Mouse (Mus musculus): ENCODE data around the gene Bsg.
"Not testable (repeated sequence)": the region's sequence is repeated elsewhere in the genome, so short reads cannot be mapped to it uniquely, and the experiment has no call there.

Bsg gene

DNA sequence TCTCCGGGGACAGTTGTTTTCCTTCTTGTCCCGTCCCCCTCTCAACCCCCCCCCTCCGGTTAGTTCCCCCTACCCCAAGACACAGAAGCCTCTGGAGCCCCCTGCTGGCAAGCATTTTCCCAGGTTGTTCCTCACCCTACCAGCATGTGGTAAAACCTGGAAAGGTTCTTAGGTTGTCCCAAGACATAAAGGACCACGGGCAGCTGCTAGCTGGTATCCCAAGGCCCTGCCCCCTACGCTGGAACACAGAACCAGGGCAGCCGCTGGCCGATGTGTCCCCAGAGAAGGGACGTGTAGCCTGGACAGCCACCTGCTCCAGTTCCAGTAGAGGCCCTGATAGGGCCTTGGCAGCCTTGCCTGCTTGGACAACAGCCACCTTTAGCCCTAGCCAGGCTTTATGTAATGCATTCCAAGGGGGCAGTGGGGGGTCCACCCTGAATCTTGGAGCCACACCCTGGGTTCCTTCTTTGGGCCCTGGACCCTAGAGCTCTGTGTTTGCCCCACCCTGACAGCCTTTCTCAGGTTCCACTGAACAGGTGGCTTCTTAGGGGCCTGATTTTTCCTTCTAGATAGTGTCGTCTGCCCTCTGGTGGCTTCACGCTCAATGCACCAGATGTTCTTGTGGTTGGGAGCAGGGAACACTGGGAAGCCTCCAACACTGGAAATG, 21.2 kb upstream of the Bsg start:
- peak; percentile 61 for DNase-seq (ENCODE audit: low spot score)

DNA sequence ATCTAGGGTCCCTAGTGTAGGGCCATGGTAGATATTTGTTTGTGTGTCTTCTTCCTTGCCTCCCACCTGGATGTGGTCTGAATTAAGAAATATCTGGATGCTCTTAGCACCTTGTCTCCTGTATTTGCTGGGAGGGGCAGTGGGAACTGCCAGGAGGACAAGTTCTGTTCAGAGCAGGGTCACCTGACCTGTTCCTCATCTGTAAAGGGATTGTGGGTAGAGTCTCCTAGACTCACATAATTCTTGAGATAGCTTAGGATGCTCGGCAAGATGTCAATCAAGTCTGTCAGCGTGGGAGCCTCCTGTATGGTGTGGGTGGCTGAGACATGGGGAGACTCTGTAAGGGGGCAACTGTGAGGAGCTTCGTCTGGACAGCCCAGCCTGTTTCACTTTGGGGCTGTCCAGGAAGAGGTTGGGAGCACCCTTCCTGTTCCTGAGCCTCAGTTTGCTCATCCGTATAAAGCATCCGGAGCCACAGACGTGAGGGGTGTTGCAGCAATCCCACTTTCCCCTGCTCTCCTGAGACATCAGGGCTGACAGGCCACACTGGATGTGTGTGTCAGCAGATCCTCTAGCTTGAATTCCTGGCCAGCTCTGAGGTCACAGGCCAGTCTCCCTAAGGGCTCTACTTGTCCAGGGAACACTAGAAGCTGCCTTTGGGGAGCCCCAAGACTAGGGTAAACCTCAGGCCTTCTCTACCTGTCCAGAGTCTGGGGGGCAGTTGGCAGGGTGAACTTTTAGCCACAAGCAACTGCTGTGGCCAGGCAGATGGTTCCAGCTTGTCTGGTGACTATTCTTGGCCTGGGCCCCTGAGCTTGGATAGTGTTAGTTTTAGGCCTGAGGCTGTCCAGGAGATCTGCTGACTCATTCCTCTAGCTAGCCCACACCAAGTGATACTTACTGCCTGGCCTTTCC, 20.3 kb upstream of the Bsg start:
- DNase-seq (ENCODE audit: low spot score), result no peak

DNA sequence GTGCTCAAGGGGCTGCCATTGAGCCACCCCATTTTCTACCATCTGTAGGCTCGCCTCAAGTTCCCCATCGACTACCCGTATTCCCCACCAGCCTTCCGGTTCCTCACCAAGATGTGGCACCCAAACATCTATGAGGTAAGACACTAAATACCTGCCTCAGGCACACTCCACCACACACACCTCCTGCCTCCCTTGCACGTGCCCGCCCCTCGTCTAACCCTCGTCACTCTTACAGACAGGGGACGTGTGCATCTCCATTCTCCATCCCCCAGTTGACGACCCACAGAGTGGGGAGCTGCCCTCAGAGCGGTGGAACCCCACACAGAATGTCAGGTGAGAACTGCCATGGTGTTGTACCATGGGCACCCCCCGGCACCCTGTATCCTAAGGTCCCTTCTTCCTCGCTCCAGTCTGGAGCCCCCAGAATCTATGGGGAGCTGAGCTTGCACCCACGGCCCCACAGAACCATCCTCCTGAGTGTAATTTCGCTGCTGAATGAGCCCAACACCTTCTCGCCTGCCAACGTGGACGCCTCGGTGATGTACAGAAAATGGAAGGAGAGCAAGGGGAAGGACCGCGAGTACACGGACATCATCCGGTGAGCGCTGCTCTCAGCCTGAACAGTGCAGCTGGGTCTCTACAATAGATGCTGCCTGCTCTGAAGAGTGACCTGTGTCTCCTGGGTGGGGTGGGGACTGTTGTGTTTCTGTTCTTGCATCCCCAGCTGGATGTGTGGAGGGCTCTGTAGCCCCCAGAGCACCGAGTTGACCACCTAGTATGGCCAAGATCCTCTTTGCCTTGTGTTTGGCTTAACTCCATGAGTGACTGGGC, 19.3 kb upstream of the Bsg start:
- DNase-seq (ENCODE audit: low spot score), result no peak

DNA sequence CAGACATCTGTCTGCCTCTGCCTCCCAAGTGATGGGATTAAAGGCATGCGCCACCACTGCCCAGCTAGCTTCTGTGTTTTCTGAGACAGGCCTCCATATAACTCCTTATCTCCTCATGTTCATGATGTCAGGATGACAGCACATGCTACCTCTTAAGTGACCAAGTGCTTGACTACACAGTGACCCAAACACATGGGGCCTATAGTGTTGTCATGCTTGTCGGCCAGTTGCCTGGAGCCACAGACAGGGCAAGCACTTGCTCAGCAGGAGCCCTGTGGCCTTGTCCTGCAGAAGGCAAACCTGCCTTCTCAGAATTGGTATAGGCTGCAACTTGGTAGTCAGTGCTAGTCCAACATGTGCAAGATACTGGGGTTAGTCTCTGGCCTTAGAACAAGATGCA, 18.1 kb upstream of the Bsg start:
- no peak for DNase-seq (ENCODE audit: low spot score)

DNA sequence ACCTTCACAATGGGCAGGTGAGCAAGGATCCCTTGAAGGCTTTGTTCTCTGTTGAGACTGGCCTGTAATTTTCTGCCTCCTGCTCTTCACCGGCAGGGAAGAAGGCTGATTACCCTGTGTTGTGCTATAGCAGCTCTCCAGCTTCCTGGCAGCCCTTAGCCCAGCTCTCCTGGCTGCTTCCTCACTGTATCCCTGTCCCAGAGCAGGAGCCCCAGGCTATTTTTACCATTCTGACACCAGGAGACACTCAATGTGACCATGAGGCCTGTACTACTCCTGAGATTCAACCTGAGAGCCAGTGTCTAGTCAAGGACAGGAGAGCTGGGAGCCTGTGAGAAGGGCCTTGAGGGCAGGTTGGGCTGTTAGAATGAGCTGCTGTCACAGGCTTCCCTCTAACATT, 17.6 kb upstream of the Bsg start:
- no peak for DNase-seq (ENCODE audit: low spot score)

DNA sequence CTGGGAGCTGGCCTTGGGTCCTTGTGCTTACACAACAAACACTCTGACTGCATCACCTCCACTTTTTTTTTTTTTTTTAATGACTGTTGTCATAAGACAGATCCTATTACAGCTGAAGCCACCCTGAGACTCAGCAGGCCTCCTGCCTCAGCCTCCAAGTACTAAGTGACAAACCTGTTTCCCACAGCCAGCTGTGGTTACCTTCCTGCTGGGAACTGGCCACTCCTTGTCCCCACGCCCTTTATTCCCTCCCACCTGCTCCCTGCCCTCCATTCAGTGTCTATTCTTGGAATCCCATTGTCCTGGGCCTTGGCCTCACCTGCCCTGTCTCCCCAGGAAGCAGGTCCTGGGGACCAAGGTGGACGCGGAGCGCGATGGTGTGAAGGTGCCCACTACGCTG, 16.8 kb upstream of the Bsg start:
- no peak for DNase-seq (ENCODE audit: low spot score)

DNA sequence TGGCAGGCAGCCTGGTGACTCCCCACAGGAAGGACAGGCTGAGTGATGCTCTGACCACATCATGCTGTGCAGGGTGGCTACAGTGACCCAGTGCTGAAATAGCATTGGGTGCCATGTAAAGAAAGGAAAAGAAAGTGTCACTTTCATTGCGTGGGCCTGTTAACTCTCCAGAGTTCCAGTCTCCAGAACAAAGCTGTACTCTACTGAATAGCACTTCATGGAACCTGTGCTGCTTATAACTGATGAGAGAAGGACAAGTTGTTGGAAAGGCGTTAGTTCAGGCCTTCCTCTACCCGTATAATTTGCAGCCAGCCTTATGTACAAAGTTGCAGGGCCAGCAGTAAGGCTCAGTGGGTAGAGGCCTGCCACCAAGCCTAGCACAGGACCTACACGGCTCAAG, 15.6 kb upstream of the Bsg start, which contains the start of gene Gzmm:
Gene Gzmm (plus strand): TSS at position 301 of the 400 bp plus-strand sequence.
- DNase-seq (ENCODE audit: low spot score), result no peak

DNA sequence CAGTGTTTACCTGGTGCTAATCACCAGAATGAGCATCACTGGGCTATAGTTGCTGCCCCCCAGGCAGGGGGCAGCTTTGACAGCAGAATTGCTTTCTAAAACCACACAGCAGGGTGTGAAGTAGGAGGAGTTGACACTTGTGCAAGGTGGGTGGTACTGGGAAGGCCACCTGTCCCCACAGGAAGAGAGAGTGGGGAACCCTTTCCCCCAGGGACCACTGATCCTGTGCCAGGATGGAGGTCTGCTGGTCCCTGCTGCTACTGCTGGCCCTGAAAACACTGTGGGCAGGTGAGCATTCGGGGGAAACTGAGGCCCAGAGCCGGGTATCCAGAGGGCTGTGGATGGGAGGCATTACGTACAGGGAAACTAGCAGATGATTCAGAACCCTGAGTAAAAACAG, 15.1 kb upstream of the Bsg start:
- no peak for DNase-seq (ENCODE audit: low spot score)

DNA sequence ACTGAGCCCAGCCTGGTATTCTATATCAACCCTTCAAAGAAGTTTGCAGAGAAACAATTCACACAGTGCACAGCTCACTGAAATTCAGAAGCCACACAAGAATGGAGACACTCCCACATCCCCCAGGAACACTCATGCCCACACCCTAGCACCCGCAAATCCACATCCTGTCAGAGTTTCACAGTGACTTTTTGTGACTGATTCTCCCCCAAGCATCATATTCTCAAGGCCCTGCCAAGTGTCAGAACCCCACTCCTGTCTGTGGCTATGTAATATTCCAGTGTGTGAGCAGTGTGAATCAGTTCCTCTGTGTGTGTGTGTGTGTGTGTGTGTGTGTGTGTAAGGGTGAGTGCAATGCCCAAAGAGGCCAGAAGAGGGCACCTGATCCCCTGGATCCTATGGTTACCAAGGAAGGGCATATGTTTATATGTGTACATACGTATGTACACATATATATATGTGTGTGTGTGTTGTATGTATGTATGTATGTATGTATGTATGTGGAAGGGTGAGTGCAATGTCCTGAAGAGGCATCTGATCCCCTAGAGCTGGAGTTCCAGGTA, 12.2 kb upstream of the Bsg start:
- DNase-seq (ENCODE audit: low spot score), result no peak

DNA sequence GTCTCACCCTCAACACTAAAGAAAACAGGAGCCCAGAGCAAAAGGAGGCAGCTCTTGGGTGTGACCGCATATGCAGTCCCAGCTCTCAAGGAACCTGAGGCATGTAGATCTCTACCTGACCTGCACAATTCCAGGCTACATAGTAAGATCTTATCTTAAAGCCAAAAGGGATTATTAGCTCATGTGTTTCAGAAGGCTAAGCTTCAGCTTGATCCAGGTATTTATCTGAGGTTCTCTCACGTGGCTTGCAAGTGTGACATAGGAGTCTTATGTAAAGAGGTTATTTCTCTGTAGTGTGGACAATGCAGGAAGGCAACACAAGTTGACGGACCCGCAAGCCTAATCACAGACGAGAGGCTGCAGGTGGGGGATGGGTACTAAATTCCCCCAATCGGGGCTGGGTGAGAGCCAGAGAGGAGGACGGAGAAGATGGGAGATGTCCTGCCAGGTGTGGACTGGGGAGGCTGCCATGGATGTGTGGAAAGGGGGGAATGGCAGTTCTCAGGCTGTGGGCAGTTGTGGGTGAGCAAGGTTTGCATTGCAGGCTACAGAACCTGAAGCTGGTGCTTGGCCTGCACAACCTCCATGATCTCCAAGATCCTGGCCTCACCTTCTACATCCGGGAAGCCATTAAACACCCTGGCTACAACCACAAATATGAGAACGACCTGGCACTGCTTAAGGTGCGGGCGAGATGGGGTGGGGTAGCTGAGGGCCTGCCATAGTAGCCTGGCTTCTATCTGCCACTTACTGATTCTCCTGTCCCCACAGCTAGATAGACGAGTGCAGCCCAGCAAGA, 10.5 kb upstream of the Bsg start:
- no peak for DNase-seq (ENCODE audit: low spot score)

DNA sequence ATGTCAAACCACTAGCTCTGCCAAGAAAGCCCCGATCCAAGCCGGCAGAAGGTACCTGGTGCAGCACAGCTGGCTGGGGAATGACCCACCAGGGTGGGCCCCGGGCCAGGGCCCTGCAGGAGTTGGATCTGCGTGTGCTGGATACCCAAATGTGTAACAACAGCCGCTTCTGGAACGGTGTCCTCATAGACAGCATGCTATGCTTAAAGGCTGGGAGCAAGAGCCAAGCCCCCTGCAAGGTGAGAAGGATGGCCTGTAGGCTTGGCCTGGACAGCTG, 10.0 kb upstream of the Bsg start:
- DNase-seq (ENCODE audit: low spot score), result no peak

DNA sequence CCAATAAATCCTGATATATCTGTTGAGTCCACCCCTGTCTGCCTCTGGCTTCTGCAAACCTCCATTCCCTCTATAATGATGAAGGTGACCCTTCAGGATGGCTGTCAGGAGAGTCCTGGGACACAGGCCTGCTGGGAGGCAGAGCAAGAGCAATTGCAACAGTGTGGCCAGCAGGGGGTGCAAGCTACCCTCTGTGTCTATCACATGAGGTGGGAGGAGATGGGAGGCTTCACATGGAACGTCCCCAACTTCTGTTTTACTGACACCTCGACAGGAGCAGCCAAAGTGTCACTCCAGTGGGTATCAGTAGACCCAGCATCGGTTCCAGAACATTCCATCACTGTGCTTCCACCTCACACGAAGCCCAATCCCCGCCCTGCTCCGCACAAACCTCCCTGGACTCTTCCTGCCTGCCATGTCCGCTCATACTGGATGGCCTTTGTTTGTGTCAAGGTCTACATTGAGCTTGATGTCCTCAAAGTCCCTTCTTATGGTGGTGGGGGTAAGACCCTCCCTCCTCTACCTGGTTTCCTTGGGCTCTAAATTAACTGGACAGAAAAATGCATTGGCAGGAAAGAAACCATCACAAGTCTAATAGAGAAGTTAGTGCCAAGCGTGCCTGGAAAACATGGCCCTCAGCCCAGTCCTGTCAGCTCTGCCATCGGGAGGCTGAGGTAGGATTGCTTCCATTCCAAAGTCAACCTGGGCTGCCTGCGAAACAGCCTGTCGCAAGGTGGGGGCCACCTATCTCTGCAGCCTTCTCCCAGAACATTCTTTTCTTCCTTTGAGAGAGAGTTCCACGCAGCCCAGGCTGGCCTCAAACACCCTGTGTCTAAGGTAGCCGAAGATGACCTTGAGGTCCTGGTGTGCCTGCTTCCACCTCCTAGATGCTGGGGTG, 8.8 kb upstream of the Bsg start:
- DNase-seq (ENCODE audit: low spot score), result peak; percentile 70

DNA sequence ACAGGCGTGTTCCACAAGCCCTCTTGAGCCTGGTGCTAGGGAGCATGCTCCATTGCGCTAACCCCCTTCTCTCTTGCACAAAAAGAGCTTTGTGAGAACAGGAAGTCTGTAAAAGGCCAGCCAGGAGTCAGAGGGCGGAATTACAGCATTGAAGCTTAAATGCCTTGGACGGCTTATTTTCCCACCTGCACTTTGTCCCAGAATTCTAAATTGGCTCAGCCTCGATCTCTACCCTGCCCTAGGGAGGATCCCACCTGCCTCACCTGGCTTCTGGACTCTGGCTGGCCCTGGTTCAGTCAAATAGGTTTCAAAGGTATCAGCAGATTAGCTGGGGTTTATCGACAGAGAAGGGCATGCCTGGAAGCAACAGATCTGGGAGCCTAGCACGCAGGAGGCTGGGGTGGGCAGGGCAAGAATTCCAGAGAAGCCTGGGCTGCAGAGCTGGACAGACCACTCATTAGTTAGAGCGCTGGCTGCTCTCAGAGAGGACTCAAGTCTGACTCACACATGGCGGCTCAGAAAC, 8.1 kb upstream of the Bsg start:
- DNase-seq (ENCODE audit: low spot score), result no peak

DNA sequence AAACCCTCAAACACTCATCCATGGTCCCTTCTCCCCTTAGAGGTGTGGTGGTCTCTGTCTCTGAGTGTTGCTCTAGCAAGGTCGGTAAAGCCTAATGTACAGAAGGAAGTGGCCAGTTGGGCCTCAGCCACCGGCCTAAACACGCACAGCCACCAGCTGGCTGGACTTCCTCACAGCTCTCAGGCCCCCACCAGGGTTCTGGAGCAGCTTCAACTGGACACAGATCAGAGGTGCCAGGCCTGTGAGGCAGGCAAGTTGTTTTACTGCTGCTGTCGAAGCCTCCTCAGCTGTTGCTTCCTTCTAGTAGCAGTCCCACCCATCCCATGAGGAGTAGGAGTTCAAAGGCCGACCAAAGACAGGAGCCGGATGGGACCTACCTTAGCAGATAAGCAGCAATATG, 6.4 kb upstream of the Bsg start:
- DNase-seq (ENCODE audit: low spot score), result no peak

DNA sequence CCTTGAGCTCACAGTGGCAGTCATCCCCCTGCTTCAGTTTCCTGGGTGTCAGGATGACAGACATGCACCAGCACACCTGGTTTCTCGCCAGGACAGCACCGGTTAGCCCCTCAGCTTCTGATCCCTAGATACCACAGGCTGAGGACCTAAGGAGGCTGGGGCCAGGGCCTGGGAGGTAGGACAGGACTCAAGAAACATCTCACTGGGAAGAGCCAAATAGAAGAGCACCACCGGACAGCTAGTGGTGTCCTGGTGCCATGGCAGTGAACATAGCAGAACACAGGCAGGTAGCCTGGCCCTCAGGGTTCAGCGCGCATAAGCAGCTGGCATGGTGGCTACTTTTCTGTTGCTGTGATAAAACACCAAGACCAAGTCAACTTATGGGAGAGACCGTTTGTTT, 5.8 kb upstream of the Bsg start:
- no peak for DNase-seq (ENCODE audit: low spot score)

DNA sequence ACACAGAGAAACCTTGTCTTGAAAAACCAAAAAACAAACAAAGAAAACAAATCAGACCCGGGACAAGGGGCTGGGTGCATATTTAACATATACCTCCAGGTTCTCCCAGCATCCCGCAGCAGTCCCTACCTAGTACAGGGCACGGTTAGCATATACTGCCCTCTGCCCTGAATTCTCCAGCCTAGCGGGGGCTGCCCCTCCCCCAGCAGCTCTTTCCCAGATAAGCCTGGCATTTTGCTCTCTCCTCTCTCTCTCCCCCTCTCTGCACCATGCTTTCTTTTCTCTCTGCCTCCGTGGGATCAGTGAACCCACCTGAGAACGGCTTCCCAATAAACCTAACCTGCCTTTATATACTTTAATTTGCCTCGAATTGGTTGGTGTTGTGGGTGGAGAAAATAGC, 3.6 kb upstream of the Bsg start:
- no peak for DNase-seq (ENCODE audit: low spot score)

DNA sequence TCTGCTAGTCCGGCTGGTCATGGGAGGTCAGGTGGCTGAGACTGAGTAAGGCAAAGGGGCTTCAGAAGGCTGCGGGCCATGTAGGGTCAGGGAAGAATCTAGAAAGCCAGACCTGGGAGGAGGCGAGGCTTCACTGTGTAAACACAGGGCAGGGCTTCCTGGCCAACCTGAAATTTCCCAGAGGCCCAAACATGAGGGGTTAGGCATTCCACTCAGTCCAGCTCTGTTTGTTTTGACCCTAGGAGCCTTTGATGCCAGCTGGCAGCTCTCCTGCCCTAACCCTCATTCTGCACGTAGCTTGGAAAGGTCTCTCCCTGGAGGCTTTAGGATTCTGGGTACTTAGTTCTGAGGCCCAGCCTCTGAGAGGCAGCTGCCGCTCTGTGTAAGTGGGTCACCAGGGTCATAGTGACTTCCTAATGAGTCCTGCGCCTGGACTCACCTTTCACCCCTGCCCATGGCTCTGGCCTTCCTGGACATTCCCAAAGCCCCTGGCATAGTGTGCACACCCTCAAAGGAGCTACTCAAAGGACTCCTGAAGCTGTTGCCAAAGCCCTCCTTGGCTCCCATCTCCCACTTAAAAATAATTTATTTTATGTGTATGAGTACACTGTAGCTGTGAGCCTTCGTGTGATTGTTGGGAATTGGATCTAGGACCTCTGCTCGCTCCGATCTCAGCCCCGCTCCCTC, 2.7 kb upstream of the Bsg start:
- DNase-seq (ENCODE audit: low spot score), result no peak

DNA sequence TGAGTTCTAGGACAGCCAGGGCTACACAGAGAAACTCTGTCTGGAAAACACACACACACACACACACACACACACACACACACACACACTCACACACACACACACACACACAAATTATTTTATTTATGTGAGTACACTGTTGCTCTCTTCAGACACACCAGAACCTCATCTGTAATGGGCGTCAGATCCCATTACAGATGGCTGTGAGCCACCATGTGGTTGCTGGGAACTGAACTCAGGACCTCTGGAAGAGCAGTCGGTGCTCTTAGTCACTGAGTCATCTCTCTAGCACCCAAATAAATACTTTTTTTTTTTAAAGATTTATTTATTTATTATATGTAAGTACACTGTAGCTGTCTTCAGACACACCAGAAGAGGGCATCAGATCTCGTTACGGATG, 1.3 kb upstream of the Bsg start:
- DNase-seq (ENCODE audit: low spot score), result not testable (repeated sequence)

DNA sequence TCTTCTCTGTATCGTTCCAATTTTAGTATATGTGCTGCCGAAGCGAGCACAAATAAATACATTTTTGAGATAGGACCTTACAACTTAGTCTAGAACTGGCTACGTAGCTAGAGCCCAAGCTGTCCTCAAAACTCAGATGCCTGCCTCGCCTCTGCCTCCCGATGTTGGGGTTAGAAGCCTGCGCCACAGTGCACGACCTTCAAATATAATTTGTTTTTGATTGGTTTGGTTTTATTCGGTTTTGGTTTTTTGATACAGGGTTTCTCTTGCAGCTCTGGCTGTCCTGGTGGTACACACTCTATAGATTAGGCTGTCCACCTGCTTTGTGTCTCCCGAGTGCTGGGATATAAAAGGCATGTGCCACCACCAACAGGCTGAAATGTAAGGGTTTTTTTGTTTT, 750 bp upstream of the Bsg start:
- DNase-seq (ENCODE audit: low spot score), result no peak

DNA sequence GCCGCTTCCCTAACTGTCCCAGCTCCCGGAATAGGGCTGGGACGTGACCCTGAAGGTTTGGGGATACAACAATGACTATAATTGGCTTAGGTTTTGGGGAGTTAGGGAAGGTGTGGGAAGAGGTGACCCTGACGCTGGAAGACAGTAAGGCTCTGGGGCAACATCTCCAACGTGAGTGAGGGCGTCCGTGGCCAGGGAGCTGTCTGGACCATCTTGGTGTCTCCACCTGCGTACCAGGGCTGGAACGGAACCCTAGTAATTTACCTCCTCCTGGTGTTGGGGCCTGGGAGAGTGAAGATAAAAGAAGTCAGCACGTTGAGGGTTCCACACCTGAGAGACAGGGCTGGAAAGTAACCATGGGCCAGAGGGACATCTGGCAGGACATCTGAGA, 674 bp downstream of the Bsg start:
- no peak for DNase-seq (ENCODE audit: low spot score)
